Mouse (Mus musculus): ENCODE measurements around the gene Vsig4.
"Not testable (repeated sequence)": the region's sequence is repeated elsewhere in the genome, so short reads cannot be mapped to it uniquely, and the experiment has no call there.

Gene Vsig4

GRCm38 (mm10) chrX:96293338-96293737 lies at the start of gene Vsig4:
TSS of gene Vsig4 (minus strand) at chrX:96293438.
- in situ Hi-C loops (cut with MboI; ENCODE audit: low sequenced_read_pairs): no loop called here

GRCm38 (mm10) chrX:96339108-96339507 lies 45.9 kb upstream of the Vsig4 start:
- in situ Hi-C loops (cut with MboI; ENCODE audit: low sequenced_read_pairs): loop anchor here (25.0 kb wide), 1 partner anchor 327 kb away; no protein-coding TSS in a partner anchor

- in situ Hi-C loops (cut with MboI; ENCODE audit: low sequenced_read_pairs): loop anchor here (25.0 kb wide), 1 partner anchor 317 kb away; no protein-coding TSS in a partner anchor
Observed at GRCm38 (mm10) chrX:96329764-96330163, 36.5 kb upstream of the Vsig4 start.

- in situ Hi-C loops (cut with MboI; ENCODE audit: low sequenced_read_pairs): no loop called here
Observed at GRCm38 (mm10) chrX:96256509-96256908, 36.7 kb downstream of the Vsig4 start.

GRCm38 (mm10) chrX:96239644-96240043 lies 53.6 kb downstream of the Vsig4 start:
- in situ Hi-C loops (cut with MboI; ENCODE audit: low sequenced_read_pairs): no loop called here

- in situ Hi-C loops (cut with MboI; ENCODE audit: low sequenced_read_pairs): no loop called here
Observed at GRCm38 (mm10) chrX:96239037-96239436, 54.2 kb downstream of the Vsig4 start.

GRCm38 (mm10) chrX:96235775-96236174 lies 57.5 kb downstream of the Vsig4 start:
- in situ Hi-C loops (cut with MboI; ENCODE audit: low sequenced_read_pairs): no loop called here

- in situ Hi-C loops (cut with MboI; ENCODE audit: low sequenced_read_pairs): no loop called here
Observed at GRCm38 (mm10) chrX:96227030-96227429, 66.2 kb downstream of the Vsig4 start.

GRCm38 (mm10) chrX:96225474-96225873 lies 67.8 kb downstream of the Vsig4 start:
- in situ Hi-C loops (cut with MboI; ENCODE audit: low sequenced_read_pairs): no loop called here

- in situ Hi-C loops (cut with MboI; ENCODE audit: low sequenced_read_pairs): no loop called here
Observed at GRCm38 (mm10) chrX:96224210-96224609, 69.0 kb downstream of the Vsig4 start.

- in situ Hi-C loops (cut with MboI; ENCODE audit: low sequenced_read_pairs): no loop called here
Observed at GRCm38 (mm10) chrX:96218088-96218487, 75.2 kb downstream of the Vsig4 start.

GRCm38 (mm10) chrX:96206872-96207271 lies 86.4 kb downstream of the Vsig4 start:
- in situ Hi-C loops (cut with MboI; ENCODE audit: low sequenced_read_pairs): no loop called here

GRCm38 (mm10) chrX:96205143-96205542 lies 88.1 kb downstream of the Vsig4 start:
- in situ Hi-C loops (cut with MboI; ENCODE audit: low sequenced_read_pairs): not testable (repeated sequence)

All from CH12F3 (cell line).